Mouse (Mus musculus): Measurements from ENCODE around the gene Ddx1.

Gene Ddx1

DNA sequence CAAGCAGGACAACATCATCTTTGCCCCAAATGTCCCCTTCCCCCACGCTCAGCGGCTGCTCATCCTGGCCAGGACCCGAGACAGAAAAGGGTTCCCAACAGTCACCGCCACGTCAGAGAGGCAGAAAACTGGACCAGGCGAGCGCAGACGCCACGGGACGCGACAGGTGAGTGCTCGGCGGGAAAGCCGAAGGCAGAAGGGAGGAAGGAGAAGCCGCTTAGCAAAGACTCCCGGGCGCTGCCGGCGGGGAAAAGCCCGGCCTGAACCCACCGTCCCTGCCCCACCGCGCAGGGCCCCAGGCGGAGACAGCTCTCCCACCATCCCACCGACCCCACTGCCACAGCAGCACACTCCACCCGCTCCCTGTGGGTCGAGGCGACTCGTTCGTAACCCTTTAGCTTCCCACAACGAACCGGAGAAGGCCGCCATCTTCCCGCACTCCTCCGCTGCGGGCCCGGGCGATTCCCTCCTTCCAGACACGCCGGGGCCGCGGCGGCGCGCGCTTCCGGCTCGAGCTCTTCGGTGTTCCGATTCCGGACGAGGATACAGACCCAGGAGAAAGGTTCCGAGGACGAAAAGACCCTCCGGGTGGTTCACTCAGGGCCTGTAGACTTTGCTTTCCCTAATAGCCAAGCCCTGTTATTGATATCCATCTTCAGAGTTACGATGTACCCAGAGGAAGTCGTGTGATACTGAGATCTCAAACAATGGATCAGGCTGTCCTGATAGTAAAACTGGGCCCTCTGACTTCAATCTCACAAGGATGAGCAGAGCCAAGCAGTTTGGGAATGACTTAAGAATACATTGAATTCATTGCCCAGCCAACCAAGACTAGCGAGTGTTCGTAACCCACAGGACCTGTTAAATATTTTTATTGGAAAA, at the start of gene Ddx1:
Gene Ddx1 (minus strand): TSS at position 523 of the 882 bp plus-strand sequence.
- peak; percentile 89 to 90 for DNase-seq

DNA sequence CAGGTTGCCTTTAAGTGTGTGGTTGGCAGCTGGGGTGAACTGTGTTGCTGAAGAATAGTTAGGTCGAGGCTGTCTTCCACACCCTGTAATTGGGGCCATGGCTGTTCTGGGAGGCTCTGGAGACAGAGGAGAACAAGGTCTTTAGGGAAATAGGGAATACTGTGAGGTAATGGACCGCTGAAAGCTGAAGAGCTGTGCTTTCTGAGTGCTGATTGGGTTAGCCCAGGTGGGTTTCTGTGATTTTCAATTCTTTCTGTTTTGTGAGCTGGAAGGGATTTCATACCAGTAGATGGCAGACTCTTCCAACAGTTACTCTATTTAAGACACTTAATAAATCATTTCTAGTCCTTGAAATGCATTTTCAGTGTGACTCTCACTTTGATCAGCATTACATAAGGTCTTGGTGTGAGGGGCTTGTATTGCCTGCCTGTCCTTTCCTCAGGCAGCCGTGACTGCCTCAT, 44.4 kb upstream of the Ddx1 start:
- no peak for DNase-seq

GRCm38 (mm10) chr12:13291453-13291852, 42.4 kb upstream of the Ddx1 start:
- no peak for DNase-seq

DNA sequence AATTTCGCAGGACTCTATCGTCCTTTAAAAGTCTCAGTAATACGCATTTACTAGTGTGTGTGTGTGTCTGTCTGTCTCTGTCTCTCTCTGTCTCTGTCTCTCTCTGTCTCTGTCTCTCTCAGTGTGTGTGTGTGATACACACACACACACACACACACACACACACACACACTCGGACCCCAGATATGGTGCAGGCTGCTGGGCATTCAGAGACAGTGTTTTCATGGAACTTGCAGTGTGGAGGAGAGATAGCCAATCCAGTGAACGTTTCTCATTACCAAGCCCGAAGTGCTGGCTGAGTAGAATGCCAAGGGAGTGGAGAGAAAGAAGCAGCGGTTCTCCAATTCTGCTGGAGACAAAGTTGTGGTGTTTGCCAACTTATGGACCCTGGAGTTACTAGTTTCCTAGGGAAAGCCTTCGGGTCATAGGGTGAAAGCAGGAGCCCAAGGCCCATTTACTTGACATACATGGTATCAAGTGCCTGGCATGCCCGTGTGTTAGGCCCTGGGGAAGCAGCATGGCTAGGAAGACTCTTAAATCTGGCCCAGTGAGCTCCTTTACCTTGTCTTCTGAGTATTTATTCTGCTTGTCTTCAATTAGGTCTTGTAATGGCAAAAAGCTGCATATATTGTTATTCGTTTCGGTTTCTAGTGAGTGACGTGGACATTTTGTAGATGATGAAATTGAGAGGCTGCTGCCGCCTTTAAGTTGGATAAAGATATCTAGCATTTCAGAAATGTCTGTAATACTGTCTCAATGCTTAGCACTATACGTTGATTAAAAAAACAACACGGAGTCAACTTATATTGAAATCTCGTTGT, 20.8 kb upstream of the Ddx1 start:
- peak in 1 of 2 experiments; percentile 24 for DNase-seq

DNA sequence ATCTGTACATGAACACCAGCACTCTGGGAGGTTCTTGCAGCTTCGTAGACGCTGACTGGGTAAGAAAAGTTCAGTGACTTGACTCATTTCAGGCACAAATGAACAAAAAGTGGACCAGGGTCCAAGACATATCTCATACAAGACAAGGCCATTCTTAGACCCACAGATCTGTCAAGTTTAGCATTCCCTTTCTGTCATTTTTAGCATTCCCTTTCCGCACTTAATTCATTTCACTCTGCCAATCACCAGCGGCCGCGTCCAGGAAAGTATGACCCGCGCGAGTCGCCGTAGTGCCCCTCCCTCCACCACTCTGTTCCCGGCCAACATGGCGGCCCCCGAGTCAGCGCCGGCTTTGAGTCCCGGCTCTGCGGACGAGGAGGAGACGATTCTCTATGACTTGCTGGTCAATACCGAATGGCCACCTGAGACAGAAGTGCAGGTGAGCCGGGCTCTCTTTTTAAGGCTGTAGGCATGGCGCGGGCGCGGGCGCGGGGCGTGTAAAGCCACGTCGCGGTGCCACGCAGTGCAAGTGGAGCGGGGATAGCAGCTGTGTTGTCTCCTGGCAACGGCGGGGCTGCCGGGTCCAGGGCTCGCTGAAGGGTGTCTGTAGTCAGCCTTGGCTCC, 19.9 kb upstream of the Ddx1 start, which contains the start of gene Nbas:
Gene Nbas (plus strand): TSS at position 308 of the 624 bp plus-strand sequence.
- DNase-seq = peak; percentile 93 to 95

DNA sequence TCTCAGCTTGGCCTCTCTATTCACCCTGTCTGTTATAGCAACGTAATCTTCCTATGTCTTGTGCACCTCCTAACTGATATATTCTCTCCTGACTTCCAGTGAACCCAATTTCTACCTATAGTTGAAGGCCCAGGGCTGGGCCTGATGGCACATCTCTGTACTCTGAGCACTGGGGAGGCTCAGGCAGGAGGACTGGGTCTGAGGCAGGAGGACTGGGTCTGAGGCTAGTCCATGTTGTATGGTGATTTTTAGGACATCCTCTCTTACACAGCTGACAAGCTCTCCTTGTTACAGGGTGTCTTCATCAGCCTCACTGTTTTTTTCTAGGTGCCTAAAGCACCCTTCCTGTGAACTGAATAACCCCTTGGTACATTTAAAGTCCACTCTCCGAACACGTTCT, 19.4 kb upstream of the Ddx1 start:
- no peak for DNase-seq

DNA sequence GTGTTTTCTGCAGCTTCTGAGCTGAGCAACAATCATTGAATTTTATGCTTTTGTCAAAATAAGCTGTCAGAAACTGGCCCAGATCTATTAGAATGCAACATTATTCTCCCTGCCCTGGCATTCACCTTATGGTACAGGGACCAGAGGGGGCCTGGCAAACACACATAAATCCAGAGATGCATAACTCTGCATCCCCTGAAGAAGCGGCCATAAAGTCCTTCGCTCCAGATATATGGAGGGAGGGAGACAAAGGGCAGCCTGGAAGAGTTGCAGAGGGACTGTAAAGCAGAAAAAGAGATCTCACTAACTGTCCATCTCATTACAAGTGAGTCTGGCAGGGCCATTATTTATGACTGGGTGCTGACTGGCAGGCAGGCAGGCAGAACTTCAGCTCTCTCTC, 6.7 kb upstream of the Ddx1 start:
- no peak for DNase-seq

DNA sequence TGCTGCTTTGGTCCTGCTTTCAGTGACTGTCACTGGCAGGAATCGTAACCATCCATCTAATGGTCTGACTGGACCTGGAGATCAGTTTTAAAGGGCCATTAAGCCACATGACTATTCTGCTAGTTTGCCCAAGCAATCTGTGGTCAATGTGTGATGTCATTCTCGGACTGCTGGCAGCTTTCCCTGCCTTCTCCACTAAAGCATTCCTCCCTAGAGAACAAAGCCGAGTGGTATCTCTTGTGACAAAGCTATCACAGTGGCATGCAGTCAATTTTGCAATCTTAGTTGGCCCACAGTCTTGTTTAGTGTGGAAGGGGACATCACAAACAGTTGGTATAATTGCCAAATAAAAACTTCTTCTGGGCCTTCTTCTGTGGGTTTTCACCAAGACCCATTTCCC, 6.1 kb upstream of the Ddx1 start:
- DNase-seq = no peak

GRCm38 (mm10) chr12:13249573-13249919, 533 bp upstream of the Ddx1 start:
- no peak for DNase-seq

GRCm38 (mm10) chr12:13242453-13242852, 6.6 kb downstream of the Ddx1 start:
- no peak for DNase-seq

DNA sequence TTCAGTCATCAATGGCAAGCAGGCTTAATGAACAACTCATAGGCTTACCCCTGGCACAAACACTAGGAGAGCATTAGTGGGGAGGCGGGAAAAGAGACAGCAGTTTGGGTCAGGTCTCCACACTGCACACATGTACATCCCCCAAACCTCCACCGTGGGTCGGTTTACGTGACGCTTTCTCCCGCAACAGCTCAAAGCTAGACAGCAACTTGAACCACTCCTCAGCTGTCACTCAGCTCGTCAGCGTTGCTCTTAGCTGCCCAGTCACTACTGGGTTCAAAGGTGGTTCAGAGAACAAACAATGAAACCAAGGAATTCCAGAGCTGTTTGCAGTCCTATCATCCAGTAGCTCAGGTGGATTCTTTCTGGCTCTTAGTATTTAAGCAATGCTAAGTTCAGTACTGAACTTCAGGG, 30.9 kb downstream of the Ddx1 start:
- no peak for DNase-seq

DNA sequence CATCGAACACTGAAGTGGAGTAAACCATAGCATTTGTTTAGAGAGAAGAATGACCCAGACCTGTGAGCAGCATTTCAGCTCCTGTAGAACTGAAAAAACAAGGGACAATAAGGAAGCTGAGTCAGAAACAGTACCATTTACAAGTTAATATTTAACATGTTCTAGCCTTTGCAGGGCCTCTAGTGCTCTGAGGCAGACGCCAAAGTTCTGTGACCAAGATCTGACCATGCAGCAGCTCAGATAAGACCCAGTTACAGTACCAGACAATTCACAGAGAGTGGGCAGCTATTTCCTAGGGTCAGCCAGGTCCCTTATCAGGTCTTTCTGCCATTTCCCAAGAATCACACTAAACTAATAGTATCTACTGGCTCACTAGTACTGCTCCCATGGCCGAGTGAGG, 31.4 kb downstream of the Ddx1 start:
- DNase-seq = no peak

- no peak for DNase-seq
Observed at GRCm38 (mm10) chr12:13216501-13217103, 32.4 kb downstream of the Ddx1 start.

GRCm38 (mm10) chr12:13214345-13215278, 34.4 kb downstream of the Ddx1 start:
- DNase-seq = peak; percentile 81 to 85

DNA sequence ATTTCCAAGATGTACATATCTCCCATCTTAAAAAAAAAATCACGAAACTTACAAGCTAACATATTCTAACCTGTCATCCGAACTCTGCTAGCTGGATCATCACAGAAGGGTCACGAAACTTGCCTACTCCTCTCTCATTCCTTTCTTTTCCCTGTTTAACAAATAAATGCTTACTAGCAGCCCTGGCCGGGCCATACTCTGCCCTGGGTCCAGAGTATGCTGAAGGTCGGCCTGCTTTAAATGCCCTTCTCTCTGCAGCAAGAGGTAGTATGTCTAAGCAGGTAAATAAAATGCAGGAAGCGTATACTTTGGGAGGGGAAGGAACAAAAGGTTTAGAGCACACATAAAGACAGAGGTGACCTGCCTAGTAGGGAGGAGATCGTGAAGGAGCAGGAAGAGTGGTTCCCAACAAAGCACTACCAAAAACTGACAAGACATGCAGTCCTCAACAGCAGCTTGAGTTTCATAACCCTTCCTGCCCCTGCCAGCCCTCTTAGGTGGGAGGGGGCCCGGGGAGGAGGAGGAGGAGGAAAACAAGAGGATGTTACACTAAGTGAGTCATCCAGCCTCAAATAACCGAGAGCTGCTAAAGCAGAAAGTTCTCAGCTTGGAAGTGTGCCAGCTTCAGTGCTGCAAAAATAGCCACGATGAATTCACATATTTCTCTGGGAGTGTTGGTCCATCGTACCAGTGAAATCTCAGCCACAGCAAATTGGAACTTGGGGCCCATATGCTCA, 37.1 kb downstream of the Ddx1 start:
- peak in 1 of 2 experiments; percentile 21 for DNase-seq

GRCm38 (mm10) chr12:13209692-13210377, 39.2 kb downstream of the Ddx1 start:
- DNase-seq = no peak

DNA sequence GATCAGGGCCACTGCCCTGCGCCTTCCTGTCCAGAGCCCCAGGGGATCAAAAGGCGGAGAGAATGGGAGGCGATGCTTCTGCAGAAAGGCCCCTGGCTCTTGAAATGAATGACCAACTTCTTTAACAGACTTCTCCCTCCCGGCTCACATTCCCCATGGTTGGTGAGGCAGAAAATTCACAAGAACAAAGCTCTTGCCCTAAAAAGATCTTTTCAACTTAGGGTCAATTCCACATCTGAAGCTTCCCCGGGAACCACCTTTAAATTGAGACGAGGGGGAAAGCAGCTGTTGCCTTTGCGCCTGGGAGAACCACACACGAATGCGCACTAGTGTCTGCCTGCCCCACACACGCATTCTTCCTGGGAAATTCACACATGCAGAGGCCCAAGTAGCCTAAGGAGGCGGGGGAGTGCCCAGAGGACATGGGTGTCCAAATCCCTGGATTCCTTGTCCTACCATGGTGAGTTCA, 40.0 kb downstream of the Ddx1 start:
- no peak for DNase-seq

DNA sequence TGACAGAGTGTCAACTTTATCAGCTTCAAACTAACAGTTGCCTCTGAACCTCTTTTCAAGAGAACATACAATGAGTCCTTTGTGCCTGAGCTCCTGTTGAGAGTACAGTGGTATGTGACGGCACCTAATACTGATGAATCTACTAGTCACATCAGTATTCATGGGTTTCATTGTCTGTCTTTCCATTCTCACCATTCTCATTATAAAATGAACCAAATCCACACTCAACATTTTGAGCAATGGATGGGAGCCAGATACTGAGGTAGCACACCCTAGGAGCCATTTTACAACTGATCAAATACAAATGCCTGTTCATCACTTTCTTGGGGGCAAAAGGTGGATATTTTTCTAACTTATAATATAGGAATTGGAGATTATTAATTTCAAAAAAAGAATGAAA, 40.5 kb downstream of the Ddx1 start:
- DNase-seq = no peak

DNA sequence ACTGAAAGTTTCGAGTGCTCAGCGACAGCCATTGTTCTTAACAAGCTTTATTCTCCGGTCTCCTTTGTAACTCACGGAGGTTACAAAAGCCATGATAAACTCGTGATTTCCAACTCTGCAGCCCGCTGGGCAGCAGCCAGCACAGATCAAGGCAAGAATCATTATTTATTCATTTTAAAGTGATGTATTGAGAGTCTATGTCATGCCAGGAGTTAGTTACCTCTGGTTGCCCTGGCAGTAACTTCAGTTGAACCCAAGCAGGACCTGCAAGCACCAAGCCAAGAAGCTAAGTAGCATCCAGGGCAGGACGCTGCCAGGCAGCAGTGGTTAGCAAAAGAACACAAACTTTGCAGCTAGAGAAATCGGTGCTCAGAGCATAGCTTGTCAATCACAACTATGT, 41.9 kb downstream of the Ddx1 start:
- no peak for DNase-seq

DNA sequence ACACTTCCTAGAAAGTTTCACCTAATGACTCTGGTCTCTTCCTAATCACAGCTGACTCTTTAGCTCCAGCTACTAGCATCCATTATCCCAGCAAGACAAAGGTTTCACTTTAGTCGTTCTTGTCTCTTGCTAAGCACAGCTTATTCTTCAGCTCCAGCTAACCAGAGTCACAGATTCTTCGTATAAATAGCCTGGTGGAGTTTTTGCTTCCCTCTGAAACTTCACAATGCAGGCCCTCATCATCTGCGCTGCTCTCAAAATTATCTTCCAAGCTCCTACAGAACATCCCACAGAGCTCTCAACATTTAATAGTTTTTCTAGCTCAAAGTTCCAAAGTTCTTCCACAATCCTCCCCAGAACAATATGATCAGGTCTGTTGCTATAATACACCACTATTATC, 43.3 kb downstream of the Ddx1 start:
- DNase-seq = no peak

Measured in cerebellum, postnatal 25 days (tissue).